Mouse (Mus musculus): ENCODE results near the gene Ksr1. TPM values are rescaled to one million over a fixed set of nuclear protein-coding genes. Genes with fewer than 3 reads are reported as not detected.

The Ksr1 gene
- total RNA-seq, 2 experiments from 2014 or later = 51.2 to 51.6 TPM

GRCm38 (mm10) chr11:79057809-79058208 is 88.4 kb downstream of the Ksr1 start:
- intact Hi-C loops (cut with DNase I) = no loop called here
- DNase-seq (ENCODE audit: extremely low spot score in 1 of 2, low spot score in 2 of 2) = no peak

- DNase-seq (ENCODE audit: extremely low spot score in 1 of 2, low spot score in 2 of 2) = no peak
- intact Hi-C loops (cut with DNase I) = no loop called here
Measured at GRCm38 (mm10) chr11:79056891-79057290, 89.3 kb downstream of the Ksr1 start.

GRCm38 (mm10) chr11:79056027-79056426 is 90.2 kb downstream of the Ksr1 start:
- DNase-seq (ENCODE audit: extremely low spot score in 1 of 2, low spot score in 2 of 2) = no peak
- intact Hi-C loops (cut with DNase I) = no loop called here

- DNase-seq (ENCODE audit: extremely low spot score in 1 of 2, low spot score in 2 of 2) = no peak
- intact Hi-C loops (cut with DNase I) = no loop called here
Measured at GRCm38 (mm10) chr11:79055161-79055560, 91.0 kb downstream of the Ksr1 start.

- DNase-seq (ENCODE audit: extremely low spot score in 1 of 2, low spot score in 2 of 2) = no peak
- intact Hi-C loops (cut with DNase I) = no loop called here
Measured at GRCm38 (mm10) chr11:79054161-79055152, 91.8 kb downstream of the Ksr1 start.

GRCm38 (mm10) chr11:79053437-79053836 is 92.8 kb downstream of the Ksr1 start:
- intact Hi-C loops (cut with DNase I) = no loop called here

GRCm38 (mm10) chr11:79052769-79053168 is 93.4 kb downstream of the Ksr1 start:
- DNase-seq (ENCODE audit: extremely low spot score in 1 of 2, low spot score in 2 of 2) = no peak
- intact Hi-C loops (cut with DNase I) = no loop called here

More at GRCm38 (mm10) chr11:79053437-79053836, 92.8 kb downstream of the Ksr1 start:
- no peak for DNase-seq (ENCODE audit: extremely low spot score in 1 of 2, low spot score in 2 of 2)

- intact Hi-C loops (cut with DNase I) = no loop called here
Measured at GRCm38 (mm10) chr11:79051522-79051921, 94.7 kb downstream of the Ksr1 start.

GRCm38 (mm10) chr11:79050781-79051507 is 95.3 kb downstream of the Ksr1 start:
- DNase-seq (ENCODE audit: extremely low spot score in 1 of 2, low spot score in 2 of 2) = no peak
- intact Hi-C loops (cut with DNase I) = no loop called here

More at GRCm38 (mm10) chr11:79051522-79051921, 94.7 kb downstream of the Ksr1 start:
- no peak for DNase-seq (ENCODE audit: extremely low spot score in 1 of 2, low spot score in 2 of 2)

- intact Hi-C loops (cut with DNase I) = no loop called here
- no peak for DNase-seq (ENCODE audit: extremely low spot score in 1 of 2, low spot score in 2 of 2)
Measured at GRCm38 (mm10) chr11:79048906-79049305, 97.3 kb downstream of the Ksr1 start.

GRCm38 (mm10) chr11:79047180-79047727 is 99.0 kb downstream of the Ksr1 start:
- no peak for DNase-seq (ENCODE audit: extremely low spot score in 1 of 2, low spot score in 2 of 2)
- intact Hi-C loops (cut with DNase I) = no loop called here

GRCm38 (mm10) chr11:79046561-79047155 is 99.5 kb downstream of the Ksr1 start:
- DNase-seq (ENCODE audit: extremely low spot score in 1 of 2, low spot score in 2 of 2) = no peak
- intact Hi-C loops (cut with DNase I) = no loop called here

GRCm38 (mm10) chr11:79045231-79045630 is 101.0 kb downstream of the Ksr1 start:
- intact Hi-C loops (cut with DNase I) = no loop called here
- DNase-seq (ENCODE audit: extremely low spot score in 1 of 2, low spot score in 2 of 2) = no peak

- intact Hi-C loops (cut with DNase I) = no loop called here
- no peak for DNase-seq (ENCODE audit: extremely low spot score in 1 of 2, low spot score in 2 of 2)
Measured at GRCm38 (mm10) chr11:79044798-79045197, 101.4 kb downstream of the Ksr1 start.

- no peak for DNase-seq (ENCODE audit: extremely low spot score in 1 of 2, low spot score in 2 of 2)
- intact Hi-C loops (cut with DNase I) = no loop called here
Measured at GRCm38 (mm10) chr11:79041908-79042430, 104.2 kb downstream of the Ksr1 start.

- intact Hi-C loops (cut with DNase I) = loop anchor here (10.0 kb wide), 1 partner anchor 105 kb away; the partner anchor contains the start of gene Ksr1
- DNase-seq (ENCODE audit: extremely low spot score in 1 of 2, low spot score in 2 of 2) = no peak
Measured at GRCm38 (mm10) chr11:79039488-79039887, 106.7 kb downstream of the Ksr1 start.

- DNase-seq (ENCODE audit: extremely low spot score in 1 of 2, low spot score in 2 of 2) = no peak
- intact Hi-C loops (cut with DNase I) = loop anchor here (10.0 kb wide), 1 partner anchor 107 kb away; the partner anchor contains the start of gene Ksr1
Measured at GRCm38 (mm10) chr11:79037555-79037954, 108.7 kb downstream of the Ksr1 start.

GRCm38 (mm10) chr11:79036324-79036723 is 109.9 kb downstream of the Ksr1 start:
- no peak for DNase-seq (ENCODE audit: extremely low spot score in 1 of 2, low spot score in 2 of 2)
- intact Hi-C loops (cut with DNase I) = loop anchor here (10.0 kb wide), 1 partner anchor 108 kb away; the partner anchor contains the start of gene Ksr1
